Mouse (Mus musculus) left cerebral cortex, adult 2 months (tissue): ENCODE data around the gene Prkg1. TPM values are rescaled to one million over a fixed set of nuclear protein-coding genes. Genes with fewer than 3 reads are reported as not detected.

Experiments
- DNase-seq, 2 experiments: peaks; one replicate each; pipeline ENCODE4 v3.0.0; 2021 to 2022; ENCODE audit warnings: low spot score in 2 of 2, mixed read lengths in 1 of 2; ENCODE audit errors: extremely low spot score in 1 of 2
- H3K27ac ChIP-seq: fragments of 200-600 bp; 2 replicates; pipeline ENCODE4 v1.8.1; 2022
- H3K4me3 ChIP-seq: fragments of 200-600 bp; 2 replicates; pipeline ENCODE4 v1.8.1; 2022
- CTCF ChIP-seq: fragments of 200-600 bp; IDR thresholded peaks from 2 replicates; pipeline ENCODE4 v1.8.1; 2022; ENCODE audit warnings: antibody characterized with exemption, mild to moderate bottlenecking, moderate library complexity
- intact Hi-C: fragments of 180-260 bp; cut with DNase I; formaldehyde crosslinking; loops from one replicate; pipeline ENCODE4 v1.15.1; 2025
- total RNA-seq, 2 experiments: library from RNA; stranded (reverse); gene quantifications; 2 replicates each; pipeline ENCODE4 v1.2.3; 2021

Prkg1 gene
- total RNA-seq, 2 experiments from 2014 or later: 18.9 to 21.9 TPM

DNA sequence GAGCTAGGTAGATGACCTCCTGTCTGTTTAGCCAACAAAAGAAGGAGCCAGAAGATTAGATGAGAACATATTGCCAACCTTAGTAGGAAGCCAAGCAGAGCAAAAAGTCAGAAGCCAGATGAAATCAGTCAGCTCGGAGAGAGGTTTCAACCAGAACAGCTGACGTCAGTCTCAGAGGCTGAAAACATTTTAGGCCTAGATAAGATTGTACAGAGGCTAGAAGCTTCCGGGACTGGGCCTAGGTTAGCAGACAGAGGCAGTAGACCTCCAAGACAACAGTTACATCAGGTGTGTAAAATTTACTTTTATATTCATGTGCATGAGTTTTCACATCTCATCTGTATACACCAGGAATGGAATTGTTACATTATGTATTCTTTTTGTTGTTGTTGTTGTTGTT lies 665.5 kb downstream of the Prkg1 start:
- intact Hi-C loops: no loop called here
- no peak for TF ChIP-seq CTCF
- Histone ChIP-seq H3K27ac (no peak overlapping the region), H3K4me3 (no peak overlapping the region)
- DNase-seq: no peak

DNA sequence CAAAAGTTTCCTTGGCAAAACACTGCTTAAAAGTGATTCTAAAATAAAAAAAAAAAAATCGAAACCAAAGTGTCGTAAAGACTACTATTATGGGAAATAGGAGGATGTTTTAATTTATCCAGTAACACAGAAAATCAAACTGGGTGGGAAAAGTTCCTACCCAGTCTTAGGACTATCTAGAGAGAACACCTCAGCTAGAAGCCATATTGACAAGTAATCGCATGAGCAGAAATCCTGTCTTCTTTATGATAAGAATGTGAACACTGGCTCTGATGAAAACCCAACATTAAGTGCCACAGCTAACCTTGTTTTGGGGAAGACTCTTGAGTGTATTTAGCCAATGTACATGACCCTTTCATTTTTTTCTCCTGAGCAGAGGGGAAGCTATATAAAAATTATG lies 667.0 kb downstream of the Prkg1 start:
- no peak for DNase-seq
- Histone ChIP-seq H3K4me3 (no peak overlapping the region), H3K27ac (no peak overlapping the region)
- intact Hi-C loops: no loop called here
- TF ChIP-seq CTCF: no peak

DNA sequence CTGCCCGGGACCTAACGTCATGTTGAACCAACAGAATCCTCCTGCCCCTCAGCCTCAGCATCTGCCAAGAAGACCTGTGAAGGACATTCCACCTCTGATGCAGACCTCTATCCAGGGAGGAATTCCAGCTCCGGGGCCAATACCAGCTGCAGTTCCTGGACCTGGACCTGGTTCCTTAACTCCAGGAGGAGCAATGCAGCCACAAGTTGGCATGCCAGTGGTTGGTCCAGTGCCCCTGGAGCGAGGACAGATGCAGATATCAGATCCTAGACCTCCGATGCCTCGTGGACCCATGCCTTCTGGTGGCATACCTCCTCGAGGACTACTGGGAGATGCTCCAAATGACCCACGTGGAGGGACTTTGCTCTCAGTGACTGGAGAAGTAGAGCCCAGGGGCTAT lies 681.1 kb downstream of the Prkg1 start:
- no peak for TF ChIP-seq CTCF
- intact Hi-C loops: loop anchor here (2.0 to 5.0 kb wide), 2 partner anchors 241 to 581 kb away; no protein-coding TSS in a partner anchor
- Histone ChIP-seq H3K27ac (no peak overlapping the region), H3K4me3 (peak overlapping the region; percentile 83)
- DNase-seq: no peak

DNA sequence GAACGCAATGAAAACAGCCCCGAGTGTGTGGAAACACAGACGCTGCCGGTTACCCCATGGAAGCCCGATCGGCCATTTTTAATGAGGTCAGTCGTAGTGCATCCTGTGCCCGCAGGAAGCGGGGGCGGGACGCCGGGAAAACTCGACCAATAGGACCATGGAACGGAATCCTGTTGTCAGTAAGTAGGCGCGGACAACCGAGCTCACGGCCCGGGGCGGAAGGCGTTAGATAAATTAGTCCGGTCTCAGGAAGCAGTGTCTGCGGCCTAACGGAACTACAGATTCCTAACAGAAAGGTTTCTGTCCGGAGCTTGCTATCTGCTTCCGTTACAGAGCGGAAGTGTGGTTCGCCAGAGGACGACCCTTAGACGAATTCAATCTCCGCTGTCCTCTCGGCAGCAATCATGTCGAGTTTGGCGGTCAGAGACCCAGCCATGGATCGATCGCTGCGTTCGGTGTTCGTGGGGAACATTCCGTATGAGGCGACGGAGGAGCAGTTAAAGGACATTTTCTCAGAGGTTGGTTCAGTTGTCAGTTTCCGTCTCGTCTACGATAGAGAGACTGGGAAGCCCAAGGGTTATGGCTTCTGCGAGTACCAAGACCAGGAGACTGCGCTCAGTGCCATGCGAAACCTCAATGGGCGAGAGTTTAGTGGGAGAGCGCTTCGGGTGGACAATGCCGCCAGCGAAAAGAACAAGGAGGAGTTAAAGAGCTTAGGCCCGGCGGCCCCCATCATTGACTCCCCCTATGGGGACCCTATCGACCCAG lies 682.0 kb downstream of the Prkg1 start, which contains the start of gene Cstf2t:
Gene Cstf2t (plus strand): TSS at position 176 of the 768 bp plus-strand sequence.
- peak; percentile 99 for DNase-seq

DNA sequence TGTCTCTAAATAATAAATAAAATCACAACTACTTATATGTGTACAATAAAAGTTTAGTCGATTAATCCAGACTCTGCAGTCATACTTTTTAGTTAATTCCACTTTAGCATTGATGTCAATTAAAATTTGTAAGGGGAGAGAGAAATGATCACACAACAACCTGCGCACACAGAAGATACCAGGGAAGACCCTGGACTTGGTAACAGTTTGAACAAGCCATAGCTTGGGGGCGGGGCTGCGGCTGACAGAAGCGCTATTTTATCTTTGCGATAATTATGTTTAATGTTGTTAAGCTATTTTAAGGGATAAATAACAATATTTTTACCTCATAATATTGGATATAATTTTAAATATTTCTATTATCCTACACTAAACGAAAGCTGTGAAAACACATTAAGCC lies 682.6 kb downstream of the Prkg1 start:
- H3K27ac ChIP-seq: peak overlapping the region; percentile 84
- intact Hi-C loops: loop anchor here (2.0 to 5.0 kb wide), 2 partner anchors 240 to 583 kb away; no protein-coding TSS in a partner anchor

More for the DNA sequence above, 682.0 kb downstream of the Prkg1 start, which contains the start of gene Cstf2t:
- intact Hi-C loops: loop anchor here (2.0 to 5.0 kb wide), 2 partner anchors 241 to 582 kb away; no protein-coding TSS in a partner anchor
- peak within 1 kb of the TSS; percentile 83 for H3K4me3 ChIP-seq
- peak within 1 kb of the TSS; percentile 90 for H3K27ac ChIP-seq
- TF ChIP-seq CTCF: no peak

DNA sequence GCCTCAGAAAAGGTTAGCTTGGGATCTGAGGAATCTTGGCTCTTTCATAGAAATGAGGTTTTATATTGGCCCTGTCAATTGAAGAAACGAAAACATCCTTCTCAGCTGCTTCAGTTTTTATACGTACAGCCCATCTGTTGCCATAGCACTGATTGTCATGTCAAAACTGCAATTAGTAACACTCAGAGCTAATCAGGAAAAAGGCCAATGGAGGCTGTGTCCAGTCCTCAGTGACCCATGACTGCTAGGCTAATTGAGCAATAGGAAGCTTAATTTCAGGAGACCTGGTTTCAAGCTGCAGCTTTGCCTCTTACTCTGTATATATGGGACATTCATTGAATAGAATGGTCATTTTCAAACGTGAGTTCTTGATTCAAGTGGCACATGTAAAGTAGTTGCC lies 686.6 kb downstream of the Prkg1 start:
- no peak for DNase-seq
- TF ChIP-seq CTCF: no peak
- Histone ChIP-seq H3K4me3 (no peak overlapping the region), H3K27ac (no peak overlapping the region)
- intact Hi-C loops: no loop called here

More for the DNA sequence above, 682.6 kb downstream of the Prkg1 start:
- TF ChIP-seq CTCF: no peak
- DNase-seq: no peak
- peak overlapping the region; percentile 83 for H3K4me3 ChIP-seq

DNA sequence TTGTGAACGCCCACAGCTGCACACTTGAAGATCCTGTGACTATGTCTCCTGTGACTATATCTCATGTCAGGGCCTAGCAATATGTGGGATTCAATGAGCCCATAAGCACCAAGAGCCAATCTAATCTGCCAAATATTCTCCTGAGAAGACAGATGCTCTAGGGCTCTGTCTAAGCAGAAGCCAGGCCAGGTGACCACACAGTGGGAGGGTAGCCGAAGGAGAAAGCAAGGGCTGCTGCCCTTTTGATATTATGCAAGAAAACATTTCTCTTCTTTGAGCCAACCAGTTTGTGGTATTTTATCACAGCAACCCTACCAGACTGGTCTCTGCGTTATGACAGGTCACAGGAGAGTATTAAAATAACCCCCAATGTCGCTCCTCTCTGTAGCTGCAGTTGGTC lies 688.7 kb downstream of the Prkg1 start:
- intact Hi-C loops: no loop called here
- no peak for TF ChIP-seq CTCF
- H3K4me3 ChIP-seq: no peak overlapping the region
- H3K27ac ChIP-seq: no peak overlapping the region
- no peak for DNase-seq

DNA sequence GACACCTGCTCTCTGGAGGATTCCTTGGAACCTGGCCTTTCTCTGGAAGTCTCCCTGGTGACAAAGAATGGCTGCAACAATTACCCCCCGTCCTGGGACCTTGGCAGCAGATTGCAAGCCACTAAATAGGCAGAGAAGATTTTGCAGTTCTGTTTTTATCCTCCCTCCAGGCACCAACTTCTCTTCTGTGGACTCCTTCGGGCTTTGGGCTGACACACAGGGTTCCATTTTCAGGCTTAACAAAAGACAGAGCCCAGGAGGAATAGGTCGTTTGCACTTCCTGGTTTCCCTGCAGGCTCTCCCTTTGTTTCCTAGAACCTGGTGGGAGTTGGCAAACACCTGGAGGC lies 690.1 kb downstream of the Prkg1 start:
- no peak for TF ChIP-seq CTCF

DNA sequence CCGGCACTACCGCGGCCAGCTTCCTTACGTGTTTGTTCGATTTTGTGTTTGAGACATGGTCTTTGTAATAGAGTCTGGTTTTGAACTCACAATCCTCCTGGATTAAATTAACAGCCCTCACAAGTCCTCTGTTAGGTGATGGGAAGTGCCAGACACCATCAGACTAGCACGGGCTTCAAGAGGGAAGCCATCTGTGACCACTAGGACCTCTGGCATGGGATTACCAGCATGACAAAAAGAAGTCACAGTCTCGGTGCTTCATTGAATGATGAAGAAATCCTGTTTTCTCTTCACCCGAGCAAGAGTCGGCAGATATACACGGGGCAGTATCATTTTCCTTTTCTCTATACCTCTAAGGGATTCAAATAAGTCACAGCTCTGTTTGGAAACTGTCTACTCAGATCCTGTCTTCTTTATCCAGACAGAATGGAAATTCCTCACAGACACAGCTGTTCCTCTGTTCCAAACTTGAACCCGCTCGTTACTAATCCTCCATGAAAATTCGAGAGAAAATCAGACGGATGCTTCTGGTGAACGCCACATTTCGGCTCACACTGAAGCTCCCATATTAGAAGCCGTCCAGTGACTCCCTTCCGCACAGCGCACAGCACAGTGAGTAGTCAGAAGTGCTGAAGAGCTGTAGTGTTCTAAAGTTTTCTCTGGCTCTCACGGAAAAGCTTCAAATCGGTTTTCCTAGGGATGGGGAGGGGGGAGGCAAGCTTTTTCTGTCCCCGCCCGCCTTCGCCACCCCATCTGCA lies 690.7 kb downstream of the Prkg1 start:
- TF ChIP-seq CTCF: no peak
- DNase-seq: no peak
- H3K27ac ChIP-seq: no peak overlapping the region
- intact Hi-C loops: no loop called here
- peak overlapping the region; percentile 18; the same call in 1 of the 2 replicates for H3K4me3 ChIP-seq

More for the DNA sequence above, 690.1 kb downstream of the Prkg1 start:
- H3K4me3 ChIP-seq: no peak overlapping the region
- H3K27ac ChIP-seq: no peak overlapping the region
- intact Hi-C loops: no loop called here
- no peak for DNase-seq

DNA sequence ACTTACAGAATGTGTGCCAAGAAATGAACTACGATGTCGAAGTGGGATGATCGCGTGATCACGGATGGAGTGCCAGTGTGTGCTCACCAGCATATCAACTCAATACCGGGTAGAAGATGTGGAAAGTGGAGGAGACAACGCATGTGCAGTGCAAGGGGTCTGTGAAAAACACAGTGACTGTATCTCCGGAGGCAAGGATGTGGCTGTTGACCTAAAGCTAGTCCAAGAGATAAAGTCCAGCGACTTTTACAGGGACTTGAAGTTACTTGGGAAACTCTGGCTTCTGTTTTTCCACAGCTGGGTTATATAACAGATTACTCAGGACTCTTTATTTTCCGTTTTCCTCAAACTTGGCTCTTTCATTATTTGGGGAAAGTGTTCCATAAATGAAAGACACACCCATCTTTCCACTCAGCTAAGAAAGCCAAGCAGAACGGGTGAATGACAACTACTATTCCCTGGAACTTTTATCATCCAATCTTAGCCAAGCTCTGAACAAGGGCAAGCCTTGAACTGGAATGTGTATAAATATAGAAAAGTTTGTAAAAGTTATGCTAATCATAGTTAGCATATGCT lies 699.5 kb downstream of the Prkg1 start:
- intact Hi-C loops: no loop called here

DNA sequence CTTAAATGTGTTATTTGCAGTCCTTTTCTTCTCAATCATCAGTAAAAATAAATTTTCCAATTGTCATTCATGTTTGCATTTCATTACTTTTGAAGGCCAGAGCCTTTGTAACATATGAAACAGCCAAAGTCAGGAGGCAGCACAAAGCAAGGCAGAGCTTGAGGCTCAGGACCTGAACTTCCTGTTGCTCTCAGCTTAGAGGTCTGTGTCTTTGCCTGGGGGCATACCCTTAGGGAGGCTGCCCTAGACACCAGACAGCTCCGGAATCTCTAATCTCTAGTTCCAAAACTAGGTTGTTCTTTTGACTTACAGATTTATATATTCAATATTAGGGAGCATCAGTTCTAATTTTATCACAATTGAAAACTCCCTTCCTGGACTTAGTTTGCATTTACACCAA lies 700.1 kb downstream of the Prkg1 start:
- TF ChIP-seq CTCF: no peak
- intact Hi-C loops: no loop called here
- H3K4me3 ChIP-seq: no peak overlapping the region
- H3K27ac ChIP-seq: no peak overlapping the region
- DNase-seq: no peak

More for the DNA sequence above, 699.5 kb downstream of the Prkg1 start:
- no peak for TF ChIP-seq CTCF
- DNase-seq: no peak
- Histone ChIP-seq H3K4me3 (no peak overlapping the region), H3K27ac (no peak overlapping the region)

DNA sequence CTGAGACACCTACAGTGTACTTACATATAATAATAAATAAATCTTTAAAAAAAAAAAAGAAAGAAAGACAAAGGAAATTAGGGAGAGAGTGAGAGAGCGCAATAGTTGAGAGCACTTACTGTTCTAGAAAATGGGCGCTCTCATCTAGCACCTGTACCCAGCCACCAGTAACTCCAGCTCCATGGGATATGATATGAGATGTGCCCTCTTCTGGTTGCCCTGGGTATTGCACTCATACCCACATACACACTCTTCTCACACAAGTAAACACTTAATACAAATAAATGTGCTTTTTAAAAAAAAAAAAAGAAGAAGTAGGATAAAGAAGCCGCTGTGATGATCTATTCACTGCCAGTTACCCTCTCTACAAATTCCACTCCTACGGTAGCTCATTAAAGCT lies 718.2 kb downstream of the Prkg1 start:
- intact Hi-C loops: loop anchor here (10.0 kb wide), 1 partner anchor 202 kb away; no protein-coding TSS in a partner anchor
- peak; percentile 38 for TF ChIP-seq CTCF
- no peak overlapping the region for H3K27ac ChIP-seq
- no peak for DNase-seq
- no peak overlapping the region for H3K4me3 ChIP-seq
